Mouse (Mus musculus) kidney, adult 2 months (tissue): Measurements from ENCODE around the gene Itih1. TPM values are rescaled to one million over a fixed set of nuclear protein-coding genes. Genes with fewer than 3 reads are reported as not detected.

Experiments used
- DNase-seq: peaks from one replicate; pipeline ENCODE4 v3.0.0; 2021
- H3K27ac ChIP-seq: fragments of 200-500 bp; 2 replicates; pipeline ENCODE4 v1.5.1; 2012; ENCODE audit warnings: low read depth, low read length, control low read depth, inconsistent platforms; ENCODE audit not compliant: insufficient read depth
- H3K27me3 ChIP-seq: fragments of 200-500 bp; replicated peaks from 2 replicates; pipeline ENCODE4 v1.6.1; 2012; ENCODE audit warnings: mild to moderate bottlenecking, moderate library complexity, low read length, inconsistent platforms; ENCODE audit not compliant: control insufficient read depth, insufficient read depth
- H3K36me3 ChIP-seq: fragments of 200-500 bp; 2 replicates; pipeline ENCODE4 v1.6.1; 2012; ENCODE audit warnings: mild to moderate bottlenecking, moderate library complexity, low read length, inconsistent platforms; ENCODE audit not compliant: control insufficient read depth, insufficient read depth
- H3K4me1 ChIP-seq: fragments of 200-500 bp; 2 replicates; pipeline ENCODE4 v1.6.1; 2011; ENCODE audit warnings: low read length; ENCODE audit not compliant: control insufficient read depth, insufficient read depth
- H3K4me3 ChIP-seq: fragments of 200-500 bp; 2 replicates; pipeline ENCODE4 v1.5.1; 2011; ENCODE audit warnings: mild to moderate bottlenecking, low read depth, low read length, control low read depth; ENCODE audit not compliant: insufficient read depth
- CTCF ChIP-seq: fragments of 200-500 bp; conservative IDR thresholded peaks from 2 replicates; pipeline ENCODE4 v1.5.1; 2011; ENCODE audit warnings: low read depth, mild to moderate bottlenecking, control low read depth, low read length, moderate library complexity, mixed read lengths; ENCODE audit not compliant: insufficient read depth, insufficient read length
- POLR2A ChIP-seq: fragments of 200-500 bp; IDR thresholded peaks from one replicate; pipeline ENCODE4 v1.6.1; 2011; ENCODE audit warnings: low read depth, low read length, control low read depth
- WGBS: fragments of 180-500 bp; shearing (Covaris S2); methylation state at CpG from one replicate; pipeline ENCODE4 v1.1.7; 2018; 5-methylcytosine and 5-hydroxymethylcytosine counted together
- polyA plus RNA-seq: library from polyadenylated mRNA; depleted of rRNA; stranded (reverse); fragments of >200 nt; gene quantifications from 2 replicates; pipeline ENCODE4 v1.2.3, GENCODE M21; 2012; rRNA removed

Gene Itih1
- polyA plus RNA-seq = 1.1 and 1.3 TPM in 2 replicates

- Histone ChIP-seq H3K4me1 (peaks cover 3% of the 10 kb centered on the region; the same call in 1 of the 2 replicates), H3K27ac (no peak within 1 kb of the TSS; the same call in 1 of the 2 replicates), H3K27me3 (no peaks in the 10 kb centered on the region), H3K4me3 (0 out of 2 replicates have a peak within 1 kb of the TSS, but pooled peaks have one; percentile 24), H3K36me3 (no peaks in the 10 kb centered on the region)
- TF ChIP-seq POLR2A = no peak
- no peak for TF ChIP-seq CTCF
- peak; percentile 63 for DNase-seq
- WGBS = 47% methylated on average over 7 of the region's 7 CpGs
Measured at GRCm38 (mm10) chr14:30943038-30943437, at the start of gene Itih1. Gene Itih1 (minus strand): TSS chr14:30943289.

GRCm38 (mm10) chr14:30976222-30976621 is 33.1 kb upstream of the Itih1 start:
- H3K36me3 ChIP-seq = no peaks in the 10 kb centered on the region; the same call in 1 of the 2 replicates
- TF ChIP-seq CTCF (no peak), POLR2A (no peak)
- WGBS = 47% methylated on average over 3 of the region's 3 CpGs

GRCm38 (mm10) chr14:30974204-30974603 is 31.1 kb upstream of the Itih1 start:
- DNase-seq = peak; percentile 57
- Histone ChIP-seq H3K36me3 (peaks cover 2% of the 10 kb centered on the region; the same call in 1 of the 2 replicates), H3K27me3 (no peaks in the 10 kb centered on the region), H3K27ac (no peak overlapping the region), H3K4me1 (peaks cover 8% of the 10 kb centered on the region; the same call in 1 of the 2 replicates), H3K4me3 (no peak overlapping the region)
- no peak for TF ChIP-seq CTCF
- no peak for TF ChIP-seq POLR2A
- WGBS = 55% methylated on average over 6 of the region's 6 CpGs

More at GRCm38 (mm10) chr14:30976222-30976621, 33.1 kb upstream of the Itih1 start:
- peak; percentile 83 for DNase-seq
- no peak overlapping the region for H3K27ac ChIP-seq
- H3K27me3 ChIP-seq = no peaks in the 10 kb centered on the region
- peaks cover 8% of the 10 kb centered on the region; the same call in 1 of the 2 replicates for H3K4me1 ChIP-seq
- H3K4me3 ChIP-seq = no peak overlapping the region

- WGBS = 33% methylated on average over 1 of the region's 1 CpGs
- DNase-seq = peak; percentile 80
Measured at GRCm38 (mm10) chr14:30960366-30960765, 17.3 kb upstream of the Itih1 start.

GRCm38 (mm10) chr14:30959031-30959430 is 15.9 kb upstream of the Itih1 start:
- peaks cover 3% of the 10 kb centered on the region; the same call in 1 of the 2 replicates for H3K4me1 ChIP-seq
- H3K4me3 ChIP-seq = no peak overlapping the region
- no peaks in the 10 kb centered on the region for H3K27me3 ChIP-seq
- TF ChIP-seq CTCF (no peak), POLR2A (no peak)
- no peak overlapping the region for H3K27ac ChIP-seq
- no peak for DNase-seq
- WGBS = 90% methylated on average over 4 of the region's 4 CpGs
- H3K36me3 ChIP-seq = peaks cover 2% of the 10 kb centered on the region; the same call in 1 of the 2 replicates

More at GRCm38 (mm10) chr14:30960366-30960765, 17.3 kb upstream of the Itih1 start:
- peak overlapping the region; percentile 52 for H3K27ac ChIP-seq
- H3K36me3 ChIP-seq = peaks cover 2% of the 10 kb centered on the region; the same call in 1 of the 2 replicates
- H3K27me3 ChIP-seq = no peaks in the 10 kb centered on the region
- no peak for TF ChIP-seq POLR2A
- no peak for TF ChIP-seq CTCF
- peaks cover 3% of the 10 kb centered on the region; the same call in 1 of the 2 replicates for H3K4me1 ChIP-seq
- H3K4me3 ChIP-seq = no peak overlapping the region

- H3K4me1 ChIP-seq = peaks cover 3% of the 10 kb centered on the region; the same call in 1 of the 2 replicates
- peaks cover 2% of the 10 kb centered on the region; the same call in 1 of the 2 replicates for H3K36me3 ChIP-seq
- H3K27me3 ChIP-seq = no peaks in the 10 kb centered on the region
- TF ChIP-seq CTCF (no peak), POLR2A (no peak)
- no peak overlapping the region for H3K4me3 ChIP-seq
- no peak overlapping the region for H3K27ac ChIP-seq
- DNase-seq = no peak
- 83% methylated on average over 2 of the region's 2 CpGs for WGBS
Measured at GRCm38 (mm10) chr14:30958517-30958916, 15.4 kb upstream of the Itih1 start.

GRCm38 (mm10) chr14:30951154-30951825 is 8.2 kb upstream of the Itih1 start, which contains the start of gene Nek4:
Gene Nek4 (plus strand): TSS chr14:30951377.
- peak; percentile 98 for DNase-seq
- Histone ChIP-seq H3K27me3 (no peaks in the 10 kb centered on the region), H3K4me3 (peak within 1 kb of the TSS; percentile 96), H3K36me3 (no peaks in the 10 kb centered on the region), H3K27ac (peak within 1 kb of the TSS; percentile 58), H3K4me1 (peaks cover 3% of the 10 kb centered on the region; the same call in 1 of the 2 replicates)
- TF ChIP-seq POLR2A (no peak), CTCF (0 out of 2 replicates have a peak, but pooled peaks have one; percentile 26)
- under 1% methylated on average over 57 of the region's 57 CpGs for WGBS
